Mouse (Mus musculus) gastrocnemius, adult 8-10 months (tissue): ENCODE data around the gene Unc5cl. TPM values are rescaled to one million over a fixed set of nuclear protein-coding genes. Genes with fewer than 3 reads are reported as not detected.

Source experiments
- DNase-seq, 2 experiments: peaks; one replicate each; pipeline ENCODE4 v3.0.0; 2022; ENCODE audit warnings: low spot score in 2 of 2
- total RNA-seq, 4 experiments: library from RNA; stranded (reverse); gene quantifications; 2 replicates each; pipeline ENCODE4 v1.2.4; 2022

Gene Unc5cl
- not detected for total RNA-seq

DNA sequence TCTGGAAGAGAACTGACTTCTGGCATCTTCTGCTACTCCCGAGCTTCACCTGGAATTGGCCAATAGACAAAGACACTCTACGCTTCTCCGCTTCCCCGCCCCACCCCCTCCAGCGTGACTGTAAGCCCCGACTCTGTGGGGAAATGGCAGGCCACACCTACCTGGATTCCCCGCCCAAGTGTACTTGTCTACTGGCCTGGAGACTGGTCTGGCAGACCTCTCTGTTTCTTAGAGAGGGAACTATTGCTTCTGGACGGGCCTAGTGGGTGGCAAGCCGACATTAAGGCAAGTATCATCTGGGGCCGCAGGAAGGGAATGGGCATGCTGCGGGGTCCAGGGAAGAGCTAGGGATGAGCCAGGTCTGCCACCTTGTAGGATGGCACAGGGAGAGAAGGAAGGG lies at the start of gene Unc5cl:
Unc5cl (plus strand) TSS at position 214 of the 400 bp plus-strand sequence.
- no peak for DNase-seq

DNA sequence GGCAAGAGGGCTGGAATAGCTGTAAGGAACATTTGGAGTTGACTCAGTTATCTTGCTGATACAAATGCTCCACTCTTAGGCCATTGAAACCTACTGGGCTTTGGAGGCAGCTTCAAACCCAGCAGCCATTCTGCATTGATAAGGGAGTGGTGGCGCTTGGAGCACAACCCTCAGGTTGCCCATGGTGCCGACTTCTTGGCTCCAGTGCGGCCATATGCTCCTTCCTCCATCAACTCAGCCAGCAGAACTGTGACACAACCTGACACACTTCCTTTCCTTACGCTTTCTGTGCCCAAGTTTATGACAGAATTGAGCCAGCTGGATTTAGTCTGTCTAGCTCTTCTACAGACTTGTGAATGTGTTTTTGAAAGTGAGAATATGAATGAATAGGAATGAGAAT lies 47.5 kb upstream of the Unc5cl start:
- DNase-seq, result no peak

DNA sequence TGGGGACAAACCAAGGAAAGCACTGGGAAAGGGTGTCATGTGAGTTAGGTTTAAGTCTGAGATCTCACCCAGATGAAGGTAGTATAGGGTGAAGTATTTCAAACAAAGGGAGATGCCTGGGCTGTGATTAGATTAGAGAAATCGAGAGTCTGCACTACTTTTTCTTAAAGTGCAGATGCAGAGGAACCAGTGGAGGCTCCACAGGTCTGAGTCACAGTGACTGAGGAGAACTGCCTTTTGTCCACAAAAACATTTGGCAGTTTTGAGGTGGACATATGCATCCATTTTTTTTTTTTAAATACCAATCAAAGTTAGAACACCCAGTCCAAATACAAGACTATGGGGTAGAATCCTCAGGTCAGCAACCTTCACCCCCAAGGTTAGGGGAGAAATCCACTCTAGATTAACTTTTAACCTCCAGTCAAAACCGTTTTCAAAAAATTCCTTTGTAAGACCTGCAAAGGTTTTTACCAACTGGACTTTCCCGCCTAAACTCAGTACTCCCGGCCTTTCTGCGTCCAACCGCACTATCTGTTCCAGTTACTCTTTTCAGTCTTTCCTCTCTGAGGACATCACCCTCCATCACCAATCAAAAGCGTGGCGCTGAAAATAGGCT lies 46.7 kb upstream of the Unc5cl start:
- DNase-seq, result no peak

DNA sequence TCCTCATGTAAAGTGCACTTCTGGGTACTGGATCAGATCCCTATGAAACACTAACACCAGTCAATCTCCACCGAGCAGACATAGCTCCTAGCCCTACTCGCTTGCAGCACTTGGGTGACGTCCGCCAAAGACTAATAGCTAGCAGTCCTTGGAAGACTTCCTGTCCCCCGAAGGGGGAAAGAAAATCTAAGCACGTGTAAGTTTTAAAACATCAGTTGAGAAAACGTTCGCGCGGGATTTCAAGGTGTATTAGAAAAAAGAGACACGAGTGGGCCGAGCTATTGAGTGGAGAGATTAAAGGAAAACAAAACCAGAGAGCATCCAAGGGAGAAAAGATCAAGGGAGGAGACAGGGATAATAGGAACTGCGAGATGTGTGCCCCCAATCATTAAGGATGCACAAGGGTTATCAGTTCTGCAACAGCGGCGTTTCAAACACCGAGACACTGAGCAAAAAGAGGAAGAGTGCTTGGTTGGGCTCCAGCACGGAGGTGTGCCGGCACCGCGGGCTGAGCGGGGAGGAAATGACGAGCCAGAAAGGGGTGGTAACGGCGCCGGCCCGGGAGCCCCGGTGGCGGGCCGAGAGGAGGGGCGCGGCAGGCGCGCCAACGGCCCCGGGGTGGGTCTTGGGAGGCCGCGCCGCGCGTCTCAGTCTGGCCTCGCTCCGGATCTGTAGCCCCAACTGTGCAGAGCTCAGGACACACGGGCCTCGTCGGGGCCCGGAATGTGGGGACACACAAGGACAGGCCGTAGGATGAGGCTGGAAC lies 46.0 kb upstream of the Unc5cl start:
- peak; percentile 43 to 46 for DNase-seq

DNA sequence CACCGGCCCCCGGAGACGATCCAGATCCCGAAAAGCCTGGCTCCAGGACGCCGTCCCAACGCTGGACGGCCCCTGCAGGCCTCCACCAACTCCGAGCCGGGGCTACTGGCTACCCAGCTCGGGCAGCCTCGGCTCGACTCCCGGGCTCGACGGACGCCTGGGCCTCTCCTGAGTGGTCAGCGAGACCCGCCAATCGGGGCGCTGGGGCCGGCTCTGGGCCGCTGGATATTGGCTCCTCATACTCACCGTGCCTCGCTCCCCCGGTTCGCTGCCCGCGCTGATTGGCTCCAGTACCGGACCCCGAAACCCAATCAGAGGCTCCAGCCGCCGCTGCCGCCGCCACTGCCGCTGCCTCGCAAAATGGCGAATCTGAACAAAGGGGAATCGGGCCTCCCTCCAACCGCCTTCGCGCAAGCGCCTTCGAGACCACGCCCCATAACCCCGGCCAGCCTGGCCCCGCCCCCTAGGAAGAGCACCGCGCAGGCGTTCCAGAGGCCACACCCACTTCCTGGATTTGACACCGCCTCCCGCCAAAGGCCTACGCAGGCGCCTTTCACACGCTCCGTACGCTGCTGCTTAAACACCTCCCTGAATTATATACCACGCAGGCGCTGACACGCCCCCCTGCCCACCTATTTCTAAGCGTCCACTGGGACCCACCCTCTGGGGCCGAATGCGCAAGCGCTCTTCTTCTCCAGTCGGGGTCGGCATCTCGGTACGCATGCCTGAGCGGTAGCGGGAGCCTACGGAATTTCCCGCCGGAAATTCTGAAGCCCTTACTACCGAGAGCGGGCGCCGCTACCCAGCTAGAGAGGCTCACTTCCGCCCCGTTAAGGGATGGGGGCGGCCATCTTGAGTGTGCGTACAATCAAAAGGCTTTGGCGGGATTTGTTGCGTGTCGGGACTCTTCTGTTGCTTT lies 45.1 kb upstream of the Unc5cl start, which contains the start of the genes Nfya and Oard1:
Nfya (minus strand) TSS at position 527 of the 919 bp plus-strand sequence.
Oard1 (plus strand) TSS at position 635 of the 919 bp plus-strand sequence.
- peak; percentile 99 to 100 for DNase-seq

DNA sequence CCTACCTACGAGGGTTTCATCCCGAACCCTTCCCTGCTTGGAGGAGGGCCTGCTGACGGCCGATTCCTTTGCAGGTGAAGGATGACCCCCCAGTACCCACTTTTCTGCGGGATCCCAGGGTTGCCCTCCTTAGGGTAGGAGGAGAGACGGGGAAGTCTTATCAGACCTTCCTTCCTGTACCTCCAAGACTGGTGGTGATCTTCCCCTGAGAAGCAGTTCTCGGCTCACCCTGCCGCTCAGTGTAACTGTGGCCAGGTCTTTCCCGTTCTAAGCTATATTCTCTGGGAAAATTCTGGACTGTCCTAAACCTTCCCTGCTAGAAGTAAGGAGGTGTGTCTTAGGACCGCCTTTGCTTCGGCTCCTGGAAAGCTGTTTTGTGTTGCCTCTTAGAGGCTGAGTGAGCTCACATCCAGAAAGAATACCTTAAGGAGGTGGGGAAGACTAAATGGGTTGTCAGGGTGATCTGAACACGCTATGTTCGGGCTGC lies 44.4 kb upstream of the Unc5cl start:
- no peak for DNase-seq

DNA sequence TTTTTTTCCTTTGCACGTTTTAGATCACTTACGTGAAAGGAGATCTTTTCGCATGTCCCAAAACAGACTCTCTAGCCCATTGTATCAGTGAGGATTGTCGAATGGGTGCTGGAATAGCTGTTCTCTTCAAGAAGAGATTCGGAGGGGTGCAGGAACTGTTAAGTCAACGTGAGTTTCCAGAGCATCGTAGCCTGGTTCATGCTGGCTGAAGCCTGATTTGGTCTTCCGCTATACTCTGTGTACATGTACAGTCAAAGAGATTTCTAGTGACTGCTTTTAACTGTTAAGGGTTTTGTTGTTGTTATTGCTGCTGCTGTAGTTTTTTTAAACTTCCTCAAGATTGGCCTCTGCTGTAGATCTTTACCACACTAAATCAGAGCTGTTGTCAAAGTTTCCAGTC lies 43.5 kb upstream of the Unc5cl start:
- no peak for DNase-seq

DNA sequence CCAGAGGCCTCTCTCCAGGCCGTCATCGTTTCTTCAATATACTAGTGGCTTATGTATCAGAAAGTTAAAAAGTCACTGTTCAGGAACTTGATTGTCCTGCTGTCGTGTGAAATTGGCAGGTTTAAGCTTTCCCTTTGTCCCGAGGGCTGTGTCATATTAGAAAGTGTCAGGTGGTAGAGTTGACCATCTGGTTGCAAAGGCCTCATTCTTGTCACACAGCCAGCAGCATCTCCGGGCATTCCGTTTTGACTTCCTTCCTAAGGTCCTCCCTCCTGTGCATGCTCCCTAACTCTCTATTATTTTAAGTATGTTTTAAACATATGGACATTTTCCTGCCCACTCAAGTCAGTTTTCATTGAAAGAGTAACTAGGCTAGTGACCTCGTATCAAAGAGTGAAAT lies 38.7 kb upstream of the Unc5cl start:
- no peak for DNase-seq

DNA sequence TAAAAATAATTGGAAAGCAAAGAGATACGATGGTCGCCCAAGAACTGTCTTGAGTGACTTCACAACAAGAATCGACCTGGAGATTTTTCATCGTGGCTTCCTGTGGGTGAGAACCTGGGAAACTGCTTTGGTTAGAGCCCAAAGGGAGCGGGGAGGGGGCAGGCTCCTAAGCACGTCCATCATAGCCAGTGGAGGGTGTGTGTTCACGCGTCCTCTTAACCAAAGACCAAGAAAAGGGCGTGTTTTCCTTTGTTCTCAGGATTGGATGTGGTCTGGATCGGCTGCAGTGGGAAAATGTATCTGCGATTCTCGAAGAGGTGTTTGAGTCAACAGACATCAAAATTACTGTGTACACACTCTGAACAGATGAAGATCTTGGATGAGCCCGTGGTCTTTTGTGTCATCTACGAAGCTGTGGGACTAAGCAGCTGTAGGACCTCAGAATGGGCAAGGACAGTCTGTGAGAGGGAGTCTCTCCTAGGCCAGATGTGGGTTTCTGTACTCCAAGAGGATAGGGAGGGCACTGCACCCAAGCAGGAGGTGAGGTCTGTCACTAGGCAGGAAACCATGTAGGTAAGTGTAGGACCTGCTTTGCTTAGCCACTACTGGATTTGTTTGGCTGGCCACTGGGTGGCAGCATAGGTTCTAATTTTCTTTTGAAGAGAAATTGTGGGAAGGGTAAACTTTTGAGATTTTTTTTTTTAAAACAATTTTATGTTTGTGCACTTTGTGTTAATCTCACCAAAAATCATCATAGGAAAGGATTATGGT lies 38.1 kb upstream of the Unc5cl start:
- no peak for DNase-seq

DNA sequence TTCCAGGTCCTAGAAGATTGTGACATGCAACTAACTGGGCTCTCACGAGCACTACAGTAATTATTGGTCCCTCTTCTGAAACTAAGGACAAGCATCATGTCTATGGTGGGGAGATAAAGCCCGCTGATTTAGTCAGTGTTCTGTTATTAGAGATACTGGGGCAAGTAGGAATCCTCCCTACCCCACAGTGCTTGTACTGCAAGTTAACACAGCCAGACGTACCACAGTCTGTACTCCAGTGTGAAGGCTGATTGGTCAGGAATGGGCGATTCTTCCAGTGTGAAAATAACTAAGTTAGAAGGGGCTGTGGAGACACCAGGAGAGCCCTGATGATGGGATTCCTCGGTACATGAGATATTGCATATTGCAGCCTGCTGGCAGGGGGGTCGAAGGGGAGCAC lies 37.2 kb upstream of the Unc5cl start:
- no peak for DNase-seq

DNA sequence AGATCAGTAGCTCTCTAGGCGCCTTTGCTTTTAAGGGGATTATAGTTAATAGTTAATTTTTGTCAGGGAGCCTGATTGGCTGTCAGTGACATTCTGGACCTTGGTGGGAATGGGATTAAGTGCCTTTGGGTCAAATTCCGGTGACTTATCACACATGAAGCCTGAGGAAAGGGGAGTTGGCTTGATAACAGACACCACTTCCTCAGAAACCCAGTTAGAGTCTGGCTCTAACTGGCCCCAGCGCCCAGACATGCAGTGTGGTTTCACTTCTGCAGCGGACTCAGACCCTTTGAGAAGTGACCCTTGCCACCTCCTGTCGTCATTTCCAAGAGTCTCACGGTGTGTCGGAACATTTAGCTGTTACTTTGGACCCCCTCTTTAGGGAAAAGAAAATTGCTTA lies 36.5 kb upstream of the Unc5cl start:
- no peak for DNase-seq

DNA sequence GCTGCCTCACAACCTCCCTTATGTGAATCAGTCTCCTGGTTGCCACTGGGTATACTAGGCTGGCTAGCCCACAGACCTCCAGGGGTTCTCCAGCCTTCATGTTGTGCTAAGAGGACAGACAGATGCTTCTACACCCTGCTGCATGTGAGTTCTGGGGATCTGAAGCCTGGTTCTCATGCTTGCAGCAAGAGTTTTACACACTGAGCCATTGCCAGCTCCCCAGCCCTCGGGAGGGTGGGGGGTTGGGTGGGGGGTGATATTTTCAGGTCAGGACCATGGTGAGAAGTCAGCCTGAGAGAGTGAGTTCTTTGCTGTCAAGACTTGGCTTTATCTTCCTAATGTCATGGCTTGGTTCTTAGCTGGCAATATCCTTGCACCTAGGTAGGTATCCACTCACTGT lies 35.9 kb upstream of the Unc5cl start:
- DNase-seq, result no peak

DNA sequence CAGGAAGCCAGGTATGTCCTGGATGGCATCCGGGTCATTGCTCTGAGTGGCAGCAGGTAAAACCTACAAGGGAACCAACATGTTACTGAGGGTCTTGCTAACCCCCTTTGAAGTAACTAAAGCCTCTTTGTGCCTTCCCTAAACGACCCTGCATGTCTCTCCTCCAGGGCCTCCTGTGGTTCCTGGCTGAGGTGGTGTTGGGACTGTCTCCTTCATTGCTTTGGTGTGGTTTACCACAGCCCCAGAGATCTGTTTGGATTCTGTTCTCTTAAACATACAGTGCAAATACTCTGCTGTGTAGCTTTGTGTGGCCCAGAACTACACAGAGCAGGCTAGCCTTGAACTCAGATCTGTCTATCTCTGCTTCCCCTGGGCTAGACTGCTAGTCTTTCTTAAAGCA lies 35.1 kb upstream of the Unc5cl start:
- no peak for DNase-seq

DNA sequence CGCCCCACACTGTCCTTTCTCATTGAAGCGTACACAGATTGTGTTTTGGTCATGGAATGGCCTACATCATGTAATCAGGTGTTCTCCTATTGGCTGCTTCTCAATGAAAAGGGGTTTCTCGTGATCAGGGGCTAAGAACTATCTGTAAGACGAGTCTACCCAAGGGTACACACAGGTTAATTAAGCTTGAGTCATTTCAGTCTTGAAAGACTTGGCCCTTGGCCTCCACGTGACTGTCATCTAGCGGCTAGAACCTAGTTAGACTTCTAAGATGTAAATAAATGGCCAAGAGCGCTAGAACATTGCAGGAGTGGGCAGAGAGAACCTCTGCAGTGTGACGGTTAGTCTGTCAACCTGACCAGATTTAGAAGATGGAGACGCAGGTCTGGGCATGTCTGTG lies 30.5 kb upstream of the Unc5cl start:
- no peak for DNase-seq

DNA sequence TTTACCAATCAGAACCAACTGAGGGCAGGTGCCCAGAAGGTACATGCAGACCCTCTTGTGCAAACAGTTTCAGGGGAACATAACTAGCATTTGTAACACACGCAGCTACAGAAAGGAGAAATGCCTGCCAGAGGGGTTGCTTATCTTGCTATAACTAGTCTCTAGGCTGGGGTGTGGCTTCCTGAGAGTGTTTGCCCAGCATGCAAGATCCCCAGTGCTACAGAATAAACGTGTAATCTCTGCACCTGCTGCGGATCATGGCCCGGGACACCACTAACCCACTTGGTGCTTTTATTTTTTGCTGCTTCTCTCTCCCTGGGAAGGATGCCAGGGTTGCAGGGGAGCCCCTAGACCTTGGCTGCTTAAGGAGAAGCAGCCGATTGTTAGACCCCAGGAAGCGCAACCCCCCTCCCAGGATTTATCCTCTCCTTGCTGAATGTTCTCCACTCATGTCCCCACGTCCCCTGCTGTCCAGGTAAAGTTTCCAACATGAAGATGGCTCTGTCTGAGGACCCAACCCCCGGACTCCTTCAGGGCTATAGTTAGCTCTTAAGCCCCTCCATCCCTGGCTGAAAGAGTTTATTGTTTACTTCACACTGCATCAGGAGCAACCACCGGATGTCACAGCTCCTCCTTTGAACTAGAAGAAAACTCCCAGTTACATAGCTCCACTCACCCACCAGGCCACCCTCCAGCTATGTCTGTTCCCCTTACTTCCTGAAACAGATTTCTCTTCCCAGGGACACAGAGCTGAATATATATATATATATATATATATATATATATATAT lies 28.7 kb upstream of the Unc5cl start:
- peak in 1 of 2 experiments; percentile 15 for DNase-seq

DNA sequence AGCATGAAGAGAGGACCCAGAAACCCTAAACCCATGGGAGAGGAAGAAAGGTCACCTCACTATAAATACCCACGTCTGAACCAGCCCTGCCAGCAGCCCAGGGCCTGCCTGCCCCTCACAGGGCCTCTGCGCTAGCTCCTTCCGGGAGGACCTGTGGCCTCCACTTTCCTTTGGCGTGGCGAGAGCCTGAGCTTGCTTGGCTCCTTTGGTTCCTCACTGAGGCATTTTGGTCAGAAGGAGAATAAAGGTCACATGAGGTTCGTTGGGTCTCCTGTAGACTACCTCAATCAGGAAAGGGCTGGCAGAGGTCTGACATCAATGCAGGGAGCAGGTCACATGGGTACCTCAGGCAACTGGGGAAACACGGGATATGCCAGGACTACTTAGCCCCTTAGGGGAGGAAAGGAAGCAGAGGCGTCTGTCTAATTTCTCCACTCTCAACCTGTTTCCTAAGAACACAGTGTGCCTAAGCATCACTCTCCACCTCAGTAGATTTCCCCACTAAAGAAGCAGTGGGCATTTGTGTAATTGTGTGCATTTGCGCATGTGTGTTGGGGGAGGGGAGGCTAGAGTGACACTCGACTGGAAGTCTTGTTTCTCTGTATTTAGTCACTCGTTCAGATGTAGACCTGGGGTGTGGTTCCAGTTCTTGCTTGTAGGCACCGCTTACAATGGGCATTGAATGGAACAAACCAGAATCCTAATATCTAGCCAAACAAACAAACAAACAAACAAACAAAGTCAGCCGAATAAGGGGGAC lies 27.5 kb upstream of the Unc5cl start:
- DNase-seq, result peak; percentile 45 to 73

DNA sequence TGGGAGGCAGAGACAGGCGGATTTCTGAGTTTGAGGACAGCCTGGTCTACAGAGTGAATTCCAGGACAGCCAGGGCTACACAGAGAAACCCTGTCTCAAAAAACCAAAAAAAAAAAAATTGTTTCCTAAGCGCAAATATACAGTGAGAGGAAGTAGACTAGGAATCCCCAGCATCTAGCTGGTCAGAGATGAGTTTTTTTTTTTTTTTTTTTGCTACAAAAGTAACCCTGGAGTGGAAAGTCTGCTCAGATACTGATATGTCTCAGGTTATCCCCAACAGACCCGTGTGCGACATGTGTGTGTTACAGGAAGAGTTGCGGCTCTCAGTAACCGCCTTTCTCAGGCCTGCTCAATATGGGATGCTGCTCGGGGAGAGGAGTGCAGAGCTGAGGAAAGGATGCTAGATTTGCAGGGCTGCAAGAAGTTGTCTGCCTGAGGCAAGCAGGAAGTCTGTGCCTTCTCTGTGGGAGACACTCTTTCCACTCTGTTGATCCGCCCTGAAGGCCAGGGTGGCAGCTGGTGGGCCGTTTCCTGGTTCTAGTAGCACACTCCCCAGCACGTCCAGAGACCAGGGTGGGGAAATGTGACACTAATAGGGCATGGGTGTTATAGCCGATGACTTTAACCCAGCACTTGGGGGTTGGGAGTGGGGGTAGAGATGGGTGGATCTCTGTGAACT lies 26.7 kb upstream of the Unc5cl start:
- no peak for DNase-seq

DNA sequence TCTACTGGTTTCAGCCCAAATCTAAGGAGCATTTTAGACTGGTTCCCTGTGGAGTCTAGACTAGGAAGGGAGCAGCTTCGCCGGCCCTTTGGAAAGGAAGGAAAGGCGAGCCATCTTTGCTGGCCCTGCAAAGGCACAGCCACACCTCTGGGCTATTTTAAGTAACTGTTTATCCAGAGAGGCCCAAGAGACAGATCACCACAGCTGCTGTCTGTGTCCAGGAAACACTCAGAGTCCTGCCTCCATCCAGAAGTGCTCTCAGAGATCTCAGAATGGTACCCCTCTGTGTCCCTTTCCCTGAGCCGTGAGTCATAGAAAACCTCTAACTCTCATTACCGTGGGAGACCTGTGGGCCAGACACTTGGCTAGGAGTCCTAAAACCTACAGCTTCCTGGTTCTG lies 24.3 kb upstream of the Unc5cl start:
- peak in 1 of 2 experiments; percentile 41 for DNase-seq

DNA sequence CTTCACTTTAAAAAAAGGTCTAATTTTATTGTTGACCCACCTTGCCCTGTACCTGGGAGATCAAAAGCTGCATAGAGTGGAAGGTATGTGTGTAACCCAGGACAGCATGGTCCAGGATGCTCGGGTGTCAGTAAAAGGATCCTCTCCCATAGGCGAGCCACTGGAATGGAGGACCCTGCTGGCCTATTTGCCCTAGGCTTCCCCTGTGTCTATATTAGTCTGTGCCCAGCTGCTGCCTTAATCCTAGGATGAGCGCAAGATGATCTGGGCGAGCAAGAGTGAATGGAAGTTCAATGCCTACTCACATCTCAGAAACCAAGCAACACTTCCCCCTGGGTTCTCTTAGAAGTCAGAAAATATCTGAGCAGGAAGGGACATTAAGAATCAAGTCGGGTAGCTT lies 23.6 kb upstream of the Unc5cl start:
- DNase-seq, result peak in 1 of 2 experiments; percentile 13
